Mouse (Mus musculus) kidney, embryonic 15.5 days (tissue): ENCODE results near the gene Slc31a1. TPM values are rescaled to one million over a fixed set of nuclear protein-coding genes. Genes with fewer than 3 reads are reported as not detected.

Experiments
- ATAC-seq: fragments of 200-750 bp; cut with Nextera tagmentation; replicated peaks from 2 replicates; pipeline ENCODE4 v1.8.0; 2017; ENCODE audit warnings: moderate TSS enrichment; ENCODE audit not compliant: low FRiP score
- H3K27ac ChIP-seq: fragments of 300-500 bp; sonication (generic); 2 replicates; pipeline ENCODE4 v1.5.1; 2015; ENCODE audit warnings: mild to moderate bottlenecking, inconsistent platforms
- H3K27me3 ChIP-seq: fragments of 300-500 bp; sonication (generic); 2 replicates; pipeline ENCODE4 v1.6.1; 2015; ENCODE audit warnings: inconsistent platforms
- H3K36me3 ChIP-seq: fragments of 300-500 bp; sonication (generic); 2 replicates; pipeline ENCODE4 v1.6.1; 2015; ENCODE audit warnings: inconsistent platforms
- H3K4me1 ChIP-seq: fragments of 300-500 bp; sonication (generic); 2 replicates; pipeline ENCODE4 v1.6.1; 2015; ENCODE audit warnings: inconsistent platforms
- H3K4me2 ChIP-seq: fragments of 300-500 bp; sonication (generic); 2 replicates; pipeline ENCODE4 v1.6.1; 2015; ENCODE audit warnings: moderate library complexity, mild to moderate bottlenecking, inconsistent platforms
- H3K4me3 ChIP-seq: fragments of 300-500 bp; sonication (generic); replicated peaks from 2 replicates; pipeline ENCODE4 v1.5.1; 2015; ENCODE audit warnings: mild to moderate bottlenecking, inconsistent platforms
- H3K9ac ChIP-seq: fragments of 300-500 bp; sonication (generic); 2 replicates; pipeline ENCODE4 v1.6.1; 2015; ENCODE audit warnings: mild to moderate bottlenecking, inconsistent platforms
- H3K9me3 ChIP-seq: fragments of 300-500 bp; sonication (generic); replicated peaks from 2 replicates; pipeline ENCODE4 v1.6.1; 2016; ENCODE audit warnings: inconsistent platforms
- WGBS: fragments of 180-500 bp; shearing (Covaris S2); methylation state at CpG from one replicate; pipeline ENCODE4 v1.1.7; 2015; ENCODE audit warnings: mixed read lengths; 5-methylcytosine and 5-hydroxymethylcytosine counted together
- polyA plus RNA-seq: library from polyadenylated mRNA; unstranded; fragments of >200 nt; fragmentation: Nextera tagmentation; extraction: Ambion mirVana; gene quantifications from 2 replicates; pipeline ENCODE4 v1.2.1, GENCODE M21; 2015

The Slc31a1 gene
- polyA plus RNA-seq, 1 experiment from 2014 or later: 53.9 TPM

DNA sequence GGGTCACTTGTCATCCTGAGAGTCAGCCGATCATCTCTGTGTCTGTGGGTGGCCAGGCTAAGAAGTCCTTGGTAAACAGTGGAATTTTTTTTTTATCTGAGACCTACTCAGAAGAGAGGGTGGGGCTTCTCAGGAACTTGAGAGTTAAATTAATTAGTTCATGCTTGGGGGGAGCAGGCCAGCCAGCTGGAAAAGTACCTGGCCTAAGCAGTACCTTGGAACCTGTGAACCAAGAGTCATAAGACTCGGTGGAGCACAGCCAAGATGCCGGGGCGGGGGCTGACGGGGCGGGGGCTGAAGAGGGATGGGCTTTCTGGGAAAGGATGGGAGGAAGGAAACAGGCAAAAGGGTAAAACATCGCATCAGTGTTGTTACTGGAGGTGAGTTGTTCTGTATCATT is 77.3 kb downstream of the Slc31a1 start:
- peak; percentile 76 for ATAC-seq
- Histone ChIP-seq H3K4me2 (no peak overlapping the region), H3K9ac (no peak overlapping the region), H3K4me3 (no peak overlapping the region), H3K4me1 (0 out of 2 replicates have a peak, but pooled peaks cover 6% of the 10 kb centered on the region), H3K36me3 (no peaks in the 10 kb centered on the region), H3K9me3 (no peaks in the 10 kb centered on the region), H3K27ac (no peak overlapping the region), H3K27me3 (no peaks in the 10 kb centered on the region)
- 53% methylated on average over 7 of the region's 7 CpGs for WGBS

GRCm38 (mm10) chr4:62439793-62440192 is 79.3 kb downstream of the Slc31a1 start:
- Histone ChIP-seq H3K36me3 (no peaks in the 10 kb centered on the region), H3K4me1 (0 out of 2 replicates have a peak, but pooled peaks cover 6% of the 10 kb centered on the region), H3K9ac (no peak overlapping the region), H3K4me3 (no peak overlapping the region), H3K9me3 (no peaks in the 10 kb centered on the region), H3K27ac (no peak overlapping the region), H3K4me2 (no peak overlapping the region), H3K27me3 (no peaks in the 10 kb centered on the region)
- 63% methylated on average over 4 of the region's 4 CpGs for WGBS
- ATAC-seq: no peak

DNA sequence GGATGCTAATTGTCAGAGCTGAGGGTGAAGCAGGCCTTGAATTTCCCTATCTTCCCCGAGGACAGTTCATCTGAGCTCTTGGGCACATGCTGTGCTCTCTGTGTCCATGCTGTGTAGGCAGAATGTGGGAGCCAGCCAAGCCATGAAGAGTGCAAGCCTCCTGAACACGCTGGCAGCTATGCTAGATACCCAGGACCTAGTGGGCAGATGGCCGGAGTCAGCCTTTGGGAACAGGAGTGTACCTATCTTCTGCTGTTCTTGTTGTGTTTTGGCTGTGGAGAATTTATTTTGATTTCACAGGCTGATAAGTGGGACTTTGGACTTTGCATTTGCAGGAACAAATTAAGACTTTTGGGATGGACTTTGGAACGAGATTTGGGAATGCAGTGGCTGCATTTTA is 80.0 kb downstream of the Slc31a1 start:
- H3K27ac ChIP-seq: no peak overlapping the region
- ATAC-seq: no peak
- H3K4me1 ChIP-seq: 0 out of 2 replicates have a peak, but pooled peaks cover 6% of the 10 kb centered on the region
- H3K9me3 ChIP-seq: no peaks in the 10 kb centered on the region
- no peak overlapping the region for H3K9ac ChIP-seq
- H3K4me2 ChIP-seq: no peak overlapping the region
- H3K4me3 ChIP-seq: no peak overlapping the region
- no peaks in the 10 kb centered on the region for H3K27me3 ChIP-seq
- no peaks in the 10 kb centered on the region for H3K36me3 ChIP-seq
- WGBS: 72% methylated on average over 4 of the region's 4 CpGs

GRCm38 (mm10) chr4:62440986-62441385 is 80.5 kb downstream of the Slc31a1 start:
- Histone ChIP-seq H3K4me1 (0 out of 2 replicates have a peak, but pooled peaks cover 6% of the 10 kb centered on the region), H3K4me3 (no peak overlapping the region), H3K4me2 (no peak overlapping the region), H3K27ac (no peak overlapping the region), H3K27me3 (no peaks in the 10 kb centered on the region), H3K9ac (no peak overlapping the region), H3K9me3 (no peaks in the 10 kb centered on the region), H3K36me3 (no peaks in the 10 kb centered on the region)
- WGBS: 75% methylated on average over 4 of the region's 4 CpGs
- ATAC-seq: no peak

Other genes with a start within 250 kb of the Slc31a1 start
- not detected in 2 replicates for gene Mup21, start 209.9 kb upstream of the Slc31a1 start, polyA plus RNA-seq
- gene Zfp37, start 129.7 kb upstream of the Slc31a1 start, polyA plus RNA-seq: 10.2 and 11.3 TPM in 2 replicates
- gene Slc31a2, start 98.2 kb upstream of the Slc31a1 start, polyA plus RNA-seq: 23.9 and 26.5 TPM in 2 replicates
- 24.3 and 24.7 TPM in 2 replicates for gene Fkbp15, start 179 bp upstream of the Slc31a1 start, polyA plus RNA-seq
- gene Cdc26, start 47.9 kb downstream of the Slc31a1 start, polyA plus RNA-seq: 161 and 178 TPM in 2 replicates
- gene Prpf4, start 48.1 kb downstream of the Slc31a1 start, polyA plus RNA-seq: 23.5 and 24.9 TPM in 2 replicates
- 0.29 and 0.35 TPM in 2 replicates for gene Rnf183, start 74.5 kb downstream of the Slc31a1 start, polyA plus RNA-seq
- gene Wdr31, start 110.2 kb downstream of the Slc31a1 start, polyA plus RNA-seq: 11.8 and 13.6 TPM in 2 replicates
- gene Bspry, start 119.3 kb downstream of the Slc31a1 start, polyA plus RNA-seq: 19.5 and 21.3 TPM in 2 replicates
- gene Hdhd3, start 142.7 kb downstream of the Slc31a1 start, polyA plus RNA-seq: 14.7 and 15.2 TPM in 2 replicates
- 97.3 and 106 TPM in 2 replicates for gene Alad, start 159.2 kb downstream of the Slc31a1 start, polyA plus RNA-seq
- gene Pole3, start 164.3 kb downstream of the Slc31a1 start, polyA plus RNA-seq: 94.0 and 100 TPM in 2 replicates
- gene 4933430I17Rik, start 164.6 kb downstream of the Slc31a1 start, polyA plus RNA-seq: 0.47 and 0.57 TPM in 2 replicates
- 53.7 and 56.9 TPM in 2 replicates for gene Rgs3, start 199.1 kb downstream of the Slc31a1 start, polyA plus RNA-seq